Mouse (Mus musculus) liver, postnatal 0 days (tissue): ENCODE measurements around the gene Trmt10c. TPM values are rescaled to one million over a fixed set of nuclear protein-coding genes. Genes with fewer than 3 reads are reported as not detected.

ENCODE experiments used
- ATAC-seq: fragments of 200-750 bp; cut with Nextera tagmentation; 2 replicates; pipeline ENCODE4 v1.8.0; 2017; ENCODE audit warnings: mild to moderate bottlenecking, moderate library complexity
- DNase-seq: peaks from one replicate; pipeline ENCODE4 v3.0.0-alpha.2; 2016
- H3K27ac ChIP-seq: fragments of 300-500 bp; sonication (generic); 2 replicates; pipeline ENCODE4 v1.5.1; 2014; ENCODE audit warnings: antibody characterized with exemption, moderate library complexity, mild to moderate bottlenecking, low read depth
- H3K27me3 ChIP-seq: fragments of 300-500 bp; sonication (generic); 2 replicates; pipeline ENCODE4 v1.6.1; 2014; ENCODE audit warnings: low read length, control low read depth, mixed read lengths; ENCODE audit not compliant: insufficient read depth
- H3K36me3 ChIP-seq: fragments of 300-500 bp; sonication (generic); replicated peaks from 2 replicates; pipeline ENCODE4 v1.6.1; 2014; ENCODE audit warnings: mild to moderate bottlenecking, control low read depth, low read length, moderate library complexity, mixed read lengths; ENCODE audit not compliant: insufficient read depth
- H3K4me1 ChIP-seq: fragments of 300-500 bp; sonication (generic); 2 replicates; pipeline ENCODE4 v1.6.1; 2014; ENCODE audit warnings: antibody characterized with exemption, mild to moderate bottlenecking, control low read depth; ENCODE audit not compliant: insufficient read depth
- H3K4me2 ChIP-seq: fragments of 300-500 bp; sonication (generic); 2 replicates; pipeline ENCODE4 v1.6.1; 2014; ENCODE audit warnings: low read depth, mild to moderate bottlenecking, low read length, moderate library complexity, mixed read lengths
- H3K4me3 ChIP-seq: fragments of 300-500 bp; sonication (generic); 2 replicates; pipeline ENCODE4 v1.5.1; 2014; ENCODE audit warnings: low read depth, low read length
- H3K9ac ChIP-seq: fragments of 300-500 bp; sonication (generic); replicated peaks from 2 replicates; pipeline ENCODE4 v1.6.1; 2014; ENCODE audit warnings: mild to moderate bottlenecking, moderate library complexity
- H3K9me3 ChIP-seq: fragments of 300-500 bp; sonication (generic); 2 replicates; pipeline ENCODE4 v1.6.1; 2016; ENCODE audit warnings: mild to moderate bottlenecking, control low read depth, low read length, mixed read lengths
- CTCF ChIP-seq: sonication (generic); IDR thresholded peaks from 2 replicates; pipeline ENCODE4 v1.5.1; 2016; ENCODE audit warnings: antibody characterized with exemption, low read depth
- EP300 ChIP-seq: IDR thresholded peaks from 2 replicates; pipeline ENCODE4 v1.6.1; 2016; ENCODE audit warnings: antibody characterized with exemption, low read depth, mild to moderate bottlenecking
- WGBS: fragments of 180-500 bp; shearing (Covaris S2); extraction: QIAGEN DNeasy Blood & Tissue Kit; methylation state at CpG from one replicate; pipeline ENCODE4 v1.1.7; 2014; ENCODE audit not compliant: insufficient replicate concordance; 5-methylcytosine and 5-hydroxymethylcytosine counted together
- polyA plus RNA-seq: library from polyadenylated mRNA; unstranded; fragments of >200 nt; fragmentation: Nextera tagmentation; extraction: Ambion mirVana; gene quantifications from 2 replicates; pipeline ENCODE4 v1.2.1, GENCODE M21; 2015

Trmt10c gene
- polyA plus RNA-seq, 1 experiment from 2014 or later = 15.2 TPM

- no peaks in the 10 kb centered on the region for H3K27me3 ChIP-seq
- H3K9ac ChIP-seq = peak within 1 kb of the TSS; percentile 92
- TF ChIP-seq EP300 (peak; percentile 73; the same call in 1 of the 2 replicates), CTCF (no peak)
- peaks cover 23% of the 10 kb centered on the region for H3K4me1 ChIP-seq
- H3K27ac ChIP-seq = peak within 1 kb of the TSS; percentile 93
- peak; percentile 99 for ATAC-seq
- DNase-seq = peak; percentile 99
- peak within 1 kb of the TSS; percentile 79 for H3K4me2 ChIP-seq
- peaks cover 17% of the 10 kb centered on the region for H3K36me3 ChIP-seq
- H3K4me3 ChIP-seq = peak within 1 kb of the TSS; percentile 76
- WGBS = 1% methylated on average over 39 of the region's 39 CpGs
- H3K9me3 ChIP-seq = no peaks in the 10 kb centered on the region
Observed at GRCm38 (mm10) chr16:56029661-56030082, 7.9 kb downstream of the Trmt10c start, which contains the start of gene Pcnp. Gene Pcnp, minus strand, starts transcription at chr16:56029739.

GRCm38 (mm10) chr16:56028722-56029551, 8.7 kb downstream of the Trmt10c start:
- no peak for TF ChIP-seq CTCF
- no peak for TF ChIP-seq EP300

GRCm38 (mm10) chr16:56027854-56028629, 9.6 kb downstream of the Trmt10c start:
- WGBS = 28% methylated on average over 12 of the region's 12 CpGs
- no peak for DNase-seq
- peak overlapping the region; percentile 76 for H3K4me3 ChIP-seq

More at GRCm38 (mm10) chr16:56028722-56029551, 8.7 kb downstream of the Trmt10c start:
- WGBS = 1% methylated on average over 62 of the region's 62 CpGs
- DNase-seq = peak; percentile 82
- H3K27ac ChIP-seq = peak overlapping the region; percentile 93
- no peaks in the 10 kb centered on the region for H3K9me3 ChIP-seq
- H3K27me3 ChIP-seq = no peaks in the 10 kb centered on the region
- peak overlapping the region; percentile 92 for H3K9ac ChIP-seq
- H3K36me3 ChIP-seq = peaks cover 15% of the 10 kb centered on the region
- H3K4me1 ChIP-seq = peaks cover 21% of the 10 kb centered on the region
- peak; percentile 84 for ATAC-seq
- peak overlapping the region; percentile 79 for H3K4me2 ChIP-seq
- peak overlapping the region; percentile 76 for H3K4me3 ChIP-seq

GRCm38 (mm10) chr16:56019660-56020059, 18.0 kb downstream of the Trmt10c start:
- no peak overlapping the region for H3K4me3 ChIP-seq
- peaks cover 45% of the 10 kb centered on the region for H3K36me3 ChIP-seq
- DNase-seq (no peak), ATAC-seq (no peak)
- H3K27me3 ChIP-seq = no peaks in the 10 kb centered on the region
- H3K27ac ChIP-seq = no peak overlapping the region
- TF ChIP-seq CTCF (no peak), EP300 (no peak)
- H3K9me3 ChIP-seq = no peaks in the 10 kb centered on the region
- no peak overlapping the region for H3K4me2 ChIP-seq
- no peaks in the 10 kb centered on the region for H3K4me1 ChIP-seq
- no peak overlapping the region for H3K9ac ChIP-seq
- 92% methylated on average over 7 of the region's 7 CpGs for WGBS

More at GRCm38 (mm10) chr16:56027854-56028629, 9.6 kb downstream of the Trmt10c start:
- H3K9ac ChIP-seq = peak overlapping the region; percentile 92
- H3K27ac ChIP-seq = peak overlapping the region; percentile 93
- no peaks in the 10 kb centered on the region for H3K27me3 ChIP-seq
- peak overlapping the region; percentile 79 for H3K4me2 ChIP-seq
- ATAC-seq = no peak
- no peaks in the 10 kb centered on the region for H3K9me3 ChIP-seq
- no peak for TF ChIP-seq EP300
- TF ChIP-seq CTCF = no peak
- H3K36me3 ChIP-seq = peaks cover 13% of the 10 kb centered on the region
- peaks cover 21% of the 10 kb centered on the region for H3K4me1 ChIP-seq

- Histone ChIP-seq H3K27ac (no peak overlapping the region), H3K27me3 (no peaks in the 10 kb centered on the region), H3K9ac (no peak overlapping the region), H3K9me3 (no peaks in the 10 kb centered on the region), H3K36me3 (peaks cover 31% of the 10 kb centered on the region), H3K4me1 (no peaks in the 10 kb centered on the region), H3K4me2 (no peak overlapping the region), H3K4me3 (no peak overlapping the region)
- no peak for DNase-seq
- WGBS = 83% methylated on average over 7 of the region's 7 CpGs
- ATAC-seq = no peak
- TF ChIP-seq CTCF (no peak), EP300 (no peak)
Observed at GRCm38 (mm10) chr16:56014076-56014475, 23.5 kb downstream of the Trmt10c start.
